Mouse (Mus musculus): ENCODE measurements around the gene Mybbp1a. TPM values are rescaled to one million over a fixed set of nuclear protein-coding genes. Genes with fewer than 3 reads are reported as not detected.

The Mybbp1a gene
- polyA plus RNA-seq, 1 experiment from 2014 or later, result 144 TPM

GRCm38 (mm10) chr11:72406079-72406675, 35.0 kb upstream of the Mybbp1a start:
- H3K9ac ChIP-seq, result no peak overlapping the region
- peak overlapping the region; percentile 67 for H3K27ac ChIP-seq
- 42% methylated on average over 8 of the region's 8 CpGs for WGBS
- H3K36me3 ChIP-seq, result no peaks in the 10 kb centered on the region
- 0 out of 2 replicates have a peak overlapping the region, but pooled peaks have one; percentile 9 for H3K4me3 ChIP-seq (replicated peaks)
- peak overlapping the region; percentile 23 for H3K4me2 ChIP-seq
- peak; percentile 41 for ATAC-seq (ENCODE audit: insufficient read depth, low FRiP score, low read depth)
- H3K27me3 ChIP-seq (replicated peaks), result no peaks in the 10 kb centered on the region
- H3K9me3 ChIP-seq, result no peaks in the 10 kb centered on the region
- peaks cover 37% of the 10 kb centered on the region for H3K4me1 ChIP-seq

DNA sequence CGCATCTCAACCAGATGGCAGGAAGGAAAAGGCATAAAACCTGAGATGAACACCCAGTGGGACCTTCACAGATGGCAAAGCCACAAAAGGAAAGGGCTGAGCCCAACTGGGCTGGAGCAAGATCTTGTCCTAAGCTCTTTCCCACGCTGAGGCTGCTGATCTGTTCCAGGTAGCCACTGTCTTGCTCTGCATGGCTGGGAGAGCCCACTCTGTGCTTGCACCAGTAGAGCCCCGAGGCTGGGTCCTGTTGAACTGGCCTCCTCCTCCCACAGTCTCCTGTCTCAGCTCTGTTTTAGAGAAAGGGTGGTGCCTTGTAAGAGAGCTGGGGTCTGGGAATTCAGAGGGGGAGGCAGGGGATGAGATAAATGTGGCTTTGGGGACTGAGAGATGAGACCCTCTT, 34.1 kb upstream of the Mybbp1a start:
- no peak overlapping the region for H3K9ac ChIP-seq
- WGBS, result 26% methylated on average over 3 of the region's 3 CpGs
- peak overlapping the region; percentile 23 for H3K4me2 ChIP-seq
- H3K36me3 ChIP-seq, result no peaks in the 10 kb centered on the region
- H3K9me3 ChIP-seq, result no peaks in the 10 kb centered on the region
- no peak for ATAC-seq (ENCODE audit: insufficient read depth, low FRiP score, low read depth)
- H3K27ac ChIP-seq, result peak overlapping the region; percentile 65
- peaks cover 41% of the 10 kb centered on the region for H3K4me1 ChIP-seq
- no peak overlapping the region for H3K4me3 ChIP-seq (replicated peaks)
- no peaks in the 10 kb centered on the region for H3K27me3 ChIP-seq (replicated peaks)

DNA sequence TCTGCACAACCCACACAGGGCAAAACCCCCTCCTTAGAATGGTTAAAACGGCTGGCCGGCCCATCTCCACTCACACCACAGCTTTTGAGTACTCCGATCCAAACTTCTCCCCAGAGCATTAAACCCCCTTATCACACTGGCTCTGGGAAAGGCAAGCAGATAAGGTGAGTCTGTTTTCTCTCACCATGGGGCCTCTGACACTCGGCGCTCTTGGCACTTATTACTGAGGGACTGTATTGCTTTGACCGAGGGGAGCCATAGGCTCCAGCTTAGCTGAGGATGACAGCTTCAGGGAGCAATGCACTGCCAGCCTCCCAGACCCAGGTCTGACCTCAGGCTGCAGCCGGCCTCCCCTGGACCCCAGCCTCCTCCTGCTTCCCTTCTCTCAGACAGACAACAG, 33.6 kb upstream of the Mybbp1a start:
- Histone ChIP-seq H3K4me2 (peak overlapping the region; percentile 23), H3K9ac (no peak overlapping the region), H3K27me3 (replicated peaks) (no peaks in the 10 kb centered on the region), H3K4me3 (replicated peaks) (no peak overlapping the region), H3K27ac (peak overlapping the region; percentile 65), H3K36me3 (no peaks in the 10 kb centered on the region), H3K4me1 (peaks cover 41% of the 10 kb centered on the region), H3K9me3 (no peaks in the 10 kb centered on the region)
- ATAC-seq (ENCODE audit: insufficient read depth, low FRiP score, low read depth), result no peak
- 14% methylated on average over 7 of the region's 7 CpGs for WGBS

DNA sequence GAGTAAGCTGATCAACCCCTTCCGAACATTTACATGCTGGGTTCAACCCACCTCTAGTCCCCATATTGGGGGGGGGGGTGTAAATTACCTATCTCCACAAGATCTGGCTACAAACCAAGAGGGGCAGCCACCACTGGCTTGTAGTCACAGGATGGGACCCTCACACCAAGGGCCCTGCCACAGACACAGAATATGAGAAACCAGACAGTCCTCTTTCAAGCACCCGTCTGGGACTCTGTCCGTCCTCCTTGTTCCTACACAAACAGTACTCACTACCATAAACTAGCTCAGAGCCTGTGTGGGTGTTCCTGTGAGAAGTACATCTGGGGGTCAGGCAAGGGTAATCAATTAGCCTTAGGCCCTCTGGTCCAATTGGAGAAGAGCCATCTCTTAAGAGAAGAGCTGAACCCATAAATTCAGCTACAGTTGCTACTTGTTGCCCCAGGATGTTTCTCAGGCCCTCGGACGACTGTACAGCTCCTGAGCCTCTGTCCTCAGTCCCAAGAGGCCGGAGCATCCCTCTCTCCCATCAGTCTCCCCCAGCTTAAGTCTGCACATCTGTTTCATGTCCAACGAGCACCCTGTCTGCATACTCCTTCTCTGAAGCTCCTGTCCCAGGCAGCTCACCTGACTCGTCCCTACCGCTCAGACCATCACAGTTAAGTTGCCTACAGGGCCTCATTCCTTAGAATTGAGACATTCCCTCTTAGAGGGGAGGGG, 32.5 kb upstream of the Mybbp1a start:
- no peak for ATAC-seq (ENCODE audit: insufficient read depth, low FRiP score, low read depth)
- H3K36me3 ChIP-seq, result no peaks in the 10 kb centered on the region
- no peaks in the 10 kb centered on the region for H3K27me3 ChIP-seq (replicated peaks)
- H3K4me2 ChIP-seq, result peak overlapping the region; percentile 98
- peak overlapping the region; percentile 22; the same call in 1 of the 2 replicates for H3K27ac ChIP-seq
- no peaks in the 10 kb centered on the region for H3K9me3 ChIP-seq
- peak overlapping the region; percentile 82 for H3K4me3 ChIP-seq (replicated peaks)
- 47% methylated on average over 9 of the region's 9 CpGs for WGBS
- no peak overlapping the region for H3K9ac ChIP-seq
- peaks cover 41% of the 10 kb centered on the region for H3K4me1 ChIP-seq

DNA sequence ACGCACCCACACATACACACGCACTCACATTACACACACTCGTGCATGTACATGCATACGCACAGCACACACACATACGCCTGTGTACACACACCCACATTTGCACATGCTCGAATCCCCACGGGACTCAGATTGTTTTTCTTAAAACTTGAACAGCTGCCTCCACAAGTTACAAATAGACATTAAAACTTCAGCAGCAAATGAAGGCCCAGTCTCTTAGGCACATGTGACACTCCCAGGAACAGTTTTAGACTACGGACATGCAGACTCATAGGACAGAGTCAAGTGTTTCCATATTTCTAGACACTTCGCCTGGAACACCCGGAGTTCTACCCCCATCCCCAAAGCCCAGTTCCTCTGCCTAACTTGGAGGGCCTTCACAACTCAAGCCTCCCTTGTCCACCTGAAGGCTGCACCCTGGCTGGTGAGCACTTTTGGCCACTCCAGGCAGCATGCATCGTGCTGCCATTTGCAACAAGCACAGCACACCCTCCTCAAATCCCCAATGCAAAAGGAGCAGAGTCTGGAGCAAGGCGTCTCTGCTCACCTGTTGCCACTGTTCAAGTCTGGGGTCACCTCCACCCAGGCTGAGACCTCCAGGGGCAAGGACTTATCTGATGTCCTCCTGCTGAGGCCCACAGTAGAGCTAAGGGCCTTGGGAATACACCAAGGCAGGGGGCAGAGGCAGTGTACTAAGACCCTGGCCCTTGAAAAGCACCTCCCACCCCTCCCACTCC, 31.3 kb upstream of the Mybbp1a start:
- 0 out of 2 replicates have a peak overlapping the region, but pooled peaks have one; percentile 16 for H3K27ac ChIP-seq
- WGBS, result 66% methylated on average over 12 of the region's 12 CpGs
- H3K36me3 ChIP-seq, result no peaks in the 10 kb centered on the region
- peak overlapping the region; percentile 82 for H3K4me3 ChIP-seq (replicated peaks)
- H3K9ac ChIP-seq, result no peak overlapping the region
- peaks cover 41% of the 10 kb centered on the region for H3K4me1 ChIP-seq
- H3K4me2 ChIP-seq, result peak overlapping the region; percentile 98
- ATAC-seq (ENCODE audit: insufficient read depth, low FRiP score, low read depth), result no peak
- H3K9me3 ChIP-seq, result no peaks in the 10 kb centered on the region
- H3K27me3 ChIP-seq (replicated peaks), result no peaks in the 10 kb centered on the region

GRCm38 (mm10) chr11:72410521-72411092, 30.5 kb upstream of the Mybbp1a start:
- WGBS, result 5% methylated on average over 25 of the region's 25 CpGs

DNA sequence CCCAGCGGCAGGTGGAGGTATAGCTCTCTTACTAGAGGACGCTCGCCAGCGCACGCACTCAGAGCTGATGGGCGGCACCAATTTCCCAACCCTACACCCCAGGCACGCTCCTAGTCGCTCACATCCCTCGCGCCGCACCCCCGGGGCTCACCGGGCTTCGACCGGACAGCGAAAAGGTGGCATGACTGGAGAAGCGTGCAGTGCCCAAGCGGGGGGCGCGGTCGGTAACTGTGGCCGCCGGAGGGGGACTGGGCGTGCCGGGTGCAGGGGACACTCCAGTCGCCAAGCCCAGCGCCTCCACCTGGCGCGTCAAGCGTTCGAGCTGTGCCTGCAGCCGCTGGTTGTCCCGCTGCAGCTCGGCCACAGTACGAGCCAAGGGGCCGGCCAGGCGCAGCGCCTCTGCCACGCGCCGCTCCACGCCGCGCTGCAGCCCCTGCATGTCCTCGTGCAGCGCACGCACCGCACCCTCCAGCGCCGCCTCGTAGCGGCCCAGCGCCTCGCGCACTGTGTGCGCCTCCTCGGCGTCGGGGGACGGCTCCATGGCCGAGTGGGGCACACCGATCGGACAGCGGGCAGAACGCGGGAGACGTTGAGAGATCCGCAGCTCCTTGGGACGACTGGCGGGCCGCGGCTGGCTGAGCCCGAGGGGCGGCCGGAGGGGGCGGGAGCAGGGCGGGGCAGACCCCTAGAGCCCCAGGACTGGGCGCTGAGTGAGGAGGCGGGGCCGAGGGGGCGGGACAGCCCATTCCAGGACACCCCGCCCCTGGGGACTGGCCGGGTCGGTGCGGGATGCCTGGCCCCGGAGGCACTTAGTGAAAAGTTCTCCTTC, 29.8 kb upstream of the Mybbp1a start, which contains the start of gene Smtnl2:
Gene Smtnl2, minus strand, starts transcription at position 621 of the 829 bp plus-strand sequence.
- peak within 1 kb of the TSS; percentile 82 for H3K4me3 ChIP-seq (replicated peaks)
- peak within 1 kb of the TSS; percentile 98 for H3K4me2 ChIP-seq
- ATAC-seq (ENCODE audit: insufficient read depth, low FRiP score, low read depth), result peak; percentile 92
- no peaks in the 10 kb centered on the region for H3K9me3 ChIP-seq
- H3K9ac ChIP-seq, result peak within 1 kb of the TSS; percentile 78
- H3K36me3 ChIP-seq, result no peaks in the 10 kb centered on the region
- peak within 1 kb of the TSS; percentile 90 for H3K27ac ChIP-seq
- H3K27me3 ChIP-seq (replicated peaks), result no peaks in the 10 kb centered on the region
- under 1% methylated on average over 84 of the region's 86 CpGs for WGBS
- peaks cover 33% of the 10 kb centered on the region for H3K4me1 ChIP-seq

More at GRCm38 (mm10) chr11:72410521-72411092, 30.5 kb upstream of the Mybbp1a start:
- Histone ChIP-seq H3K9me3 (no peaks in the 10 kb centered on the region), H3K27ac (peak overlapping the region; percentile 90), H3K36me3 (no peaks in the 10 kb centered on the region), H3K9ac (peak overlapping the region; percentile 78), H3K4me2 (peak overlapping the region; percentile 98), H3K27me3 (replicated peaks) (no peaks in the 10 kb centered on the region), H3K4me3 (replicated peaks) (peak overlapping the region; percentile 82), H3K4me1 (peaks cover 40% of the 10 kb centered on the region)
- no peak for ATAC-seq (ENCODE audit: insufficient read depth, low FRiP score, low read depth)

- Histone ChIP-seq H3K27ac (no peak overlapping the region), H3K9ac (no peak overlapping the region), H3K36me3 (no peaks in the 10 kb centered on the region), H3K9me3 (no peaks in the 10 kb centered on the region), H3K4me3 (replicated peaks) (peak overlapping the region; percentile 82), H3K4me2 (peak overlapping the region; percentile 98), H3K27me3 (replicated peaks) (no peaks in the 10 kb centered on the region), H3K4me1 (peaks cover 33% of the 10 kb centered on the region)
- no peak for ATAC-seq (ENCODE audit: insufficient read depth, low FRiP score, low read depth)
- 19% methylated on average over 9 of the region's 9 CpGs for WGBS
Observed at GRCm38 (mm10) chr11:72411945-72412344, 29.2 kb upstream of the Mybbp1a start.

DNA sequence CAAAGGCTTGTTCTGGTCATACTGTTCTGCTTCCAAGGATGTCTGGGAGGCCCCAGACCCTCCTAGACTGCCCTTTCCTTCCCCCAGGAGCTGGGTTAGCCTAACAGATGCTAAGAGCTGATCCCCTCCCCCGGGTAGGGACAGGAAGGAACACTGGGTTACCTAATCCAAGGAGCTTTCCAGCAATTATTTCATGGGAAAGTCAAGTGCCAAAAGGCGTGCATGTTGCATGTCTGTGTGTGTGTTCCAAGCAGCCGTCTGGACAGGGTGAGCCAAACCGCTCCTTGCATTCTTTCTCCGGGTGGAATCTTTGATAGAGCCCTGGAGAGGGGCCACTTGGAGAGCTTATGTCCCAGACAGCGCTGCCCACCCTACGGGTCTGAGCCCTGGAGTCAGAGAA, 28.1 kb upstream of the Mybbp1a start:
- no peaks in the 10 kb centered on the region for H3K36me3 ChIP-seq
- no peak overlapping the region for H3K4me3 ChIP-seq (replicated peaks)
- 65% methylated on average over 7 of the region's 7 CpGs for WGBS
- no peaks in the 10 kb centered on the region for H3K27me3 ChIP-seq (replicated peaks)
- no peak overlapping the region for H3K9ac ChIP-seq
- no peaks in the 10 kb centered on the region for H3K9me3 ChIP-seq
- no peak for ATAC-seq (ENCODE audit: insufficient read depth, low FRiP score, low read depth)
- H3K4me1 ChIP-seq, result peaks cover 22% of the 10 kb centered on the region
- no peak overlapping the region for H3K27ac ChIP-seq
- H3K4me2 ChIP-seq, result no peak overlapping the region

- Histone ChIP-seq H3K9ac (no peak overlapping the region), H3K9me3 (no peaks in the 10 kb centered on the region), H3K27me3 (replicated peaks) (no peaks in the 10 kb centered on the region), H3K4me3 (replicated peaks) (no peak overlapping the region), H3K4me1 (peaks cover 21% of the 10 kb centered on the region), H3K36me3 (no peaks in the 10 kb centered on the region), H3K27ac (no peak overlapping the region), H3K4me2 (no peak overlapping the region)
- ATAC-seq (ENCODE audit: insufficient read depth, low FRiP score, low read depth), result no peak
- 69% methylated on average over 5 of the region's 5 CpGs for WGBS
Observed at GRCm38 (mm10) chr11:72413601-72414190, 27.5 kb upstream of the Mybbp1a start.

GRCm38 (mm10) chr11:72415155-72415554, 26.0 kb upstream of the Mybbp1a start:
- peaks cover 7% of the 10 kb centered on the region; the same call in 1 of the 2 replicates for H3K4me1 ChIP-seq
- no peak for ATAC-seq (ENCODE audit: insufficient read depth, low FRiP score, low read depth)

More at GRCm38 (mm10) chr11:72415155-72415554, 26.0 kb upstream of the Mybbp1a start:
- Histone ChIP-seq H3K4me2 (no peak overlapping the region), H3K9me3 (no peaks in the 10 kb centered on the region), H3K9ac (no peak overlapping the region), H3K36me3 (no peaks in the 10 kb centered on the region), H3K27ac (no peak overlapping the region), H3K4me3 (replicated peaks) (no peak overlapping the region), H3K27me3 (replicated peaks) (no peaks in the 10 kb centered on the region)
- WGBS, result 54% methylated on average over 8 of the region's 8 CpGs

All from stomach, embryonic 15.5 days (tissue).